Mouse (Mus musculus) adrenal gland, postnatal 10 days (tissue): Measurements from ENCODE around the gene Gng8. TPM values are rescaled to one million over a fixed set of nuclear protein-coding genes. Genes with fewer than 3 reads are reported as not detected.

Source experiments
- DNase-seq: peaks from one replicate; pipeline ENCODE4 v3.0.0; 2021; ENCODE audit warnings: mixed read lengths
- total RNA-seq, 2 experiments: library from RNA; stranded (reverse); gene quantifications; 2 replicates each; pipeline ENCODE4 v1.2.3; 2021

Gng8 gene
- total RNA-seq, 2 experiments from 2014 or later, result 0.84 to 2.0 TPM

- DNase-seq, result peak; percentile 99
Observed at GRCm38 (mm10) chr7:16924037-16924834, 32.6 kb downstream of the Gng8 start, which contains the start of gene Calm3. Gene Calm3 (minus strand): TSS chr7:16924114.

GRCm38 (mm10) chr7:16928341-16928740, 36.8 kb downstream of the Gng8 start:
- no peak for DNase-seq

- DNase-seq, result peak; percentile 76
Observed at GRCm38 (mm10) chr7:16930850-16931249, 39.3 kb downstream of the Gng8 start.

GRCm38 (mm10) chr7:16931968-16932627, 40.5 kb downstream of the Gng8 start:
- peak; percentile 88 for DNase-seq

- peak; percentile 68 for DNase-seq
Observed at GRCm38 (mm10) chr7:16932704-16933577, 41.4 kb downstream of the Gng8 start.

GRCm38 (mm10) chr7:16937312-16937711, 45.7 kb downstream of the Gng8 start:
- peak; percentile 15 for DNase-seq

GRCm38 (mm10) chr7:16938117-16938791, 46.7 kb downstream of the Gng8 start:
- DNase-seq, result peak; percentile 12

GRCm38 (mm10) chr7:16940292-16940691, 48.7 kb downstream of the Gng8 start:
- DNase-seq, result peak; percentile 49

GRCm38 (mm10) chr7:16942861-16943260, 51.3 kb downstream of the Gng8 start:
- no peak for DNase-seq

- DNase-seq, result peak; percentile 90
Observed at GRCm38 (mm10) chr7:16944061-16944807, 52.6 kb downstream of the Gng8 start, which contains the start of gene Pnmal2. Gene Pnmal2 (plus strand): TSS chr7:16944682.

- peak; percentile 37 for DNase-seq
Observed at GRCm38 (mm10) chr7:16944808-16945315, 53.3 kb downstream of the Gng8 start.

Other genes with a start within 250 kb of the Gng8 start
- gene Ceacam15, start 216.1 kb upstream of the Gng8 start, total RNA-seq, result not detected
- gene Ceacam9, start 169.9 kb upstream of the Gng8 start, total RNA-seq, result not detected
- 100 to 1,000 TPM; 154 to 156 TPM for gene Ap2s1, start 153.4 kb upstream of the Gng8 start, total RNA-seq
- gene Slc1a5, start 110.4 kb upstream of the Gng8 start, total RNA-seq, result 100 to 1,000 TPM; 108 to 109 TPM
- gene Strn4, start 75.9 kb upstream of the Gng8 start, total RNA-seq, result 10 to 100 TPM; 63.8 to 72.8 TPM
- gene Fkrp, start 75.1 kb upstream of the Gng8 start, total RNA-seq, result 10 to 100 TPM; 22.4 to 22.6 TPM
- 10 to 100 TPM; 22.2 to 27.2 TPM for gene Prkd2, start 48.9 kb upstream of the Gng8 start, total RNA-seq
- 1 to 10 TPM; 5.7 to 7.0 TPM for gene Dact3, start 16.5 kb upstream of the Gng8 start, total RNA-seq
- gene Ptgir, start 14.7 kb downstream of the Gng8 start, total RNA-seq, result 1 to 10 TPM; 1.2 to 2.0 TPM
- 100 to 1,000 TPM; 224 to 252 TPM for gene Calm3, start 32.3 kb downstream of the Gng8 start, total RNA-seq
- 10 to 100 TPM; 18.3 to 23.9 TPM for gene Pnmal2, start 52.9 kb downstream of the Gng8 start, total RNA-seq
- gene Pnmal1, start 67.9 kb downstream of the Gng8 start, total RNA-seq, result 1 to 10 TPM; 4.5 to 5.1 TPM
- gene Gm42372, start 91.3 kb downstream of the Gng8 start, total RNA-seq, result 1 to 10 TPM; 1.3 to 1.8 TPM
- 10 to 100 TPM; 16.2 to 21.2 TPM for gene Ccdc8, start 100.9 kb downstream of the Gng8 start, total RNA-seq
- 10 to 100 TPM; 81.5 to 90.1 TPM for gene Ppp5c, start 136.1 kb downstream of the Gng8 start, total RNA-seq
- gene Hif3a, start 170.6 kb downstream of the Gng8 start, total RNA-seq, result 1 to 10 TPM; 4.9 to 6.7 TPM
- under 1 TPM; 0.30 to 0.42 TPM for gene Psg16, start 182.3 kb downstream of the Gng8 start, total RNA-seq